Mouse (Mus musculus) forebrain, embryonic 12.5 days (tissue): ENCODE measurements at regions not wholly inside any gene's neighbourhood (a gene's known extent, or its start where the extent isn't known, plus 50 kb on each side); places are given as distances from the start of the nearest gene placed in this dataset.
A peak's percentile ranks its signal among the peaks of the same experiment; 100 is the strongest.
"Not testable (repeated sequence)": the region's sequence is repeated elsewhere in the genome, so short reads cannot be mapped to it uniquely, and the experiment has no call there.

ENCODE experiments used
- ATAC-seq: fragments of 200-750 bp; cut with Nextera tagmentation; 2 replicates; pipeline ENCODE4 v1.8.0; 2017; ENCODE audit warnings: moderate TSS enrichment; ENCODE audit not compliant: low FRiP score
- H3K27ac ChIP-seq: fragments of 300-500 bp; sonication (generic); 2 replicates; pipeline ENCODE4 v1.5.1; 2016; ENCODE audit warnings: mild to moderate bottlenecking
- H3K27me3 ChIP-seq: fragments of 300-500 bp; sonication (generic); 2 replicates; pipeline ENCODE4 v1.6.1; 2016; ENCODE audit warnings: mild to moderate bottlenecking
- H3K36me3 ChIP-seq: fragments of 300-500 bp; sonication (generic); replicated peaks from 2 replicates; pipeline ENCODE4 v1.6.1; 2016; ENCODE audit warnings: mild to moderate bottlenecking
- H3K4me1 ChIP-seq: fragments of 300-500 bp; sonication (generic); 2 replicates; pipeline ENCODE4 v1.6.1; 2016
- H3K4me2 ChIP-seq: fragments of 300-500 bp; sonication (generic); 2 replicates; pipeline ENCODE4 v1.6.1; 2016; ENCODE audit warnings: mild to moderate bottlenecking, moderate library complexity
- H3K4me3 ChIP-seq: fragments of 300-500 bp; sonication (generic); replicated peaks from 2 replicates; pipeline ENCODE4 v1.5.1; 2016; ENCODE audit warnings: mild to moderate bottlenecking
- H3K9ac ChIP-seq: fragments of 300-500 bp; sonication (generic); 2 replicates; pipeline ENCODE4 v1.6.1; 2016; ENCODE audit warnings: mild to moderate bottlenecking
- H3K9me3 ChIP-seq: fragments of 300-500 bp; sonication (generic); 2 replicates; pipeline ENCODE4 v1.6.1; 2016
- WGBS: fragments of 180-500 bp; shearing (Covaris S2); methylation state at CpG from one replicate; pipeline ENCODE4 v1.1.7; 2016; 5-methylcytosine and 5-hydroxymethylcytosine counted together

GRCm38 (mm10) chr13:82562576-82562975, 779.7 kb downstream of the Cetn3 start:
- no peak for ATAC-seq
- H3K36me3 ChIP-seq, result no peaks in the 10 kb centered on the region

GRCm38 (mm10) chr13:82570925-82571324, 788.0 kb downstream of the Cetn3 start:
- no peak overlapping the region for H3K27ac ChIP-seq
- H3K4me3 ChIP-seq, result no peak overlapping the region
- H3K4me1 ChIP-seq, result no peaks in the 10 kb centered on the region
- H3K9ac ChIP-seq, result no peak overlapping the region
- no peaks in the 10 kb centered on the region for H3K36me3 ChIP-seq
- no peaks in the 10 kb centered on the region for H3K27me3 ChIP-seq
- 96% methylated on average over 1 of the region's 1 CpGs for WGBS
- no peak overlapping the region for H3K4me2 ChIP-seq
- no peaks in the 10 kb centered on the region for H3K9me3 ChIP-seq
- no peak for ATAC-seq

More at GRCm38 (mm10) chr13:82562576-82562975, 779.7 kb downstream of the Cetn3 start:
- Histone ChIP-seq H3K27ac (no peak overlapping the region), H3K4me3 (no peak overlapping the region), H3K9ac (no peak overlapping the region), H3K4me2 (no peak overlapping the region), H3K4me1 (no peaks in the 10 kb centered on the region), H3K9me3 (no peaks in the 10 kb centered on the region), H3K27me3 (no peaks in the 10 kb centered on the region)
- 92% methylated on average over 4 of the region's 4 CpGs for WGBS

- Histone ChIP-seq H3K27me3 (no peaks in the 10 kb centered on the region), H3K4me1 (no peaks in the 10 kb centered on the region), H3K4me2 (no peak overlapping the region), H3K9me3 (no peaks in the 10 kb centered on the region), H3K27ac (no peak overlapping the region), H3K9ac (no peak overlapping the region), H3K4me3 (no peak overlapping the region), H3K36me3 (no peaks in the 10 kb centered on the region)
- WGBS, result 83% methylated on average over 4 of the region's 4 CpGs
- ATAC-seq, result no peak
Measured at GRCm38 (mm10) chr13:82577937-82578336, 795.1 kb downstream of the Cetn3 start.

GRCm38 (mm10) chr13:82586335-82586734, 803.5 kb downstream of the Cetn3 start:
- H3K4me1 ChIP-seq, result no peaks in the 10 kb centered on the region
- no peak overlapping the region for H3K9ac ChIP-seq
- no peak overlapping the region for H3K27ac ChIP-seq
- H3K4me2 ChIP-seq, result no peak overlapping the region
- WGBS, result 53% methylated on average over 1 of the region's 1 CpGs
- no peaks in the 10 kb centered on the region for H3K9me3 ChIP-seq
- no peak overlapping the region for H3K4me3 ChIP-seq
- no peaks in the 10 kb centered on the region for H3K27me3 ChIP-seq
- H3K36me3 ChIP-seq, result no peaks in the 10 kb centered on the region
- no peak for ATAC-seq

- no peaks in the 10 kb centered on the region for H3K27me3 ChIP-seq
- no peak overlapping the region for H3K27ac ChIP-seq
- no peaks in the 10 kb centered on the region for H3K9me3 ChIP-seq
- H3K4me1 ChIP-seq, result no peaks in the 10 kb centered on the region
- ATAC-seq, result no peak
- WGBS, result 86% methylated on average over 8 of the region's 8 CpGs
- no peak overlapping the region for H3K4me3 ChIP-seq
- H3K9ac ChIP-seq, result no peak overlapping the region
- no peaks in the 10 kb centered on the region for H3K36me3 ChIP-seq
- H3K4me2 ChIP-seq, result no peak overlapping the region
Measured at GRCm38 (mm10) chr13:82593831-82594230, 811.0 kb downstream of the Cetn3 start.

- no peak for ATAC-seq
- Histone ChIP-seq H3K27ac (no peak overlapping the region), H3K9me3 (no peaks in the 10 kb centered on the region), H3K4me2 (no peak overlapping the region), H3K27me3 (no peaks in the 10 kb centered on the region), H3K4me3 (no peak overlapping the region), H3K36me3 (no peaks in the 10 kb centered on the region), H3K4me1 (no peaks in the 10 kb centered on the region), H3K9ac (no peak overlapping the region)
Measured at GRCm38 (mm10) chr13:82595566-82595965, 812.7 kb downstream of the Cetn3 start.

GRCm38 (mm10) chr13:82605868-82606267, 823.0 kb downstream of the Cetn3 start:
- H3K9ac ChIP-seq, ATAC-seq, H3K4me2 ChIP-seq, H3K27ac ChIP-seq, H3K4me1 ChIP-seq, H3K4me3 ChIP-seq, H3K36me3 ChIP-seq, H3K9me3 ChIP-seq, H3K27me3 ChIP-seq: not testable (repeated sequence)
- WGBS, result 72% methylated on average over 3 of the region's 3 CpGs

- no peak overlapping the region for H3K27ac ChIP-seq
- 68% methylated on average over 4 of the region's 4 CpGs for WGBS
- H3K4me1 ChIP-seq, result 0 out of 2 replicates have a peak, but pooled peaks cover 8% of the 10 kb centered on the region
- no peaks in the 10 kb centered on the region for H3K36me3 ChIP-seq
- H3K27me3 ChIP-seq, result no peaks in the 10 kb centered on the region
- no peak overlapping the region for H3K4me2 ChIP-seq
- H3K4me3 ChIP-seq, result no peak overlapping the region
- no peak for ATAC-seq
- H3K9ac ChIP-seq, result no peak overlapping the region
- H3K9me3 ChIP-seq, result no peaks in the 10 kb centered on the region
Measured at GRCm38 (mm10) chr13:82619005-82619653, 836.3 kb downstream of the Cetn3 start.

GRCm38 (mm10) chr13:82620036-82620435, 837.2 kb downstream of the Cetn3 start:
- Histone ChIP-seq H3K9ac (no peak overlapping the region), H3K36me3 (no peaks in the 10 kb centered on the region), H3K9me3 (no peaks in the 10 kb centered on the region), H3K4me3 (no peak overlapping the region), H3K27ac (no peak overlapping the region), H3K27me3 (no peaks in the 10 kb centered on the region), H3K4me1 (0 out of 2 replicates have a peak, but pooled peaks cover 8% of the 10 kb centered on the region), H3K4me2 (no peak overlapping the region)
- WGBS, result 63% methylated on average over 3 of the region's 3 CpGs
- ATAC-seq, result 0 out of 2 replicates have a peak, but pooled peaks have one; percentile 37

GRCm38 (mm10) chr13:82620749-82621148, 837.9 kb downstream of the Cetn3 start:
- 18% methylated on average over 1 of the region's 1 CpGs for WGBS

GRCm38 (mm10) chr13:82628727-82629126, 845.9 kb downstream of the Cetn3 start:
- ATAC-seq, result not testable (repeated sequence)

More at GRCm38 (mm10) chr13:82620749-82621148, 837.9 kb downstream of the Cetn3 start:
- H3K4me1 ChIP-seq, result 0 out of 2 replicates have a peak, but pooled peaks cover 8% of the 10 kb centered on the region
- no peak overlapping the region for H3K4me3 ChIP-seq
- no peaks in the 10 kb centered on the region for H3K36me3 ChIP-seq
- H3K27ac ChIP-seq, result no peak overlapping the region
- H3K4me2 ChIP-seq, result no peak overlapping the region
- no peaks in the 10 kb centered on the region for H3K9me3 ChIP-seq
- no peak overlapping the region for H3K9ac ChIP-seq
- peak; percentile 91 for ATAC-seq
- no peaks in the 10 kb centered on the region for H3K27me3 ChIP-seq

More at GRCm38 (mm10) chr13:82628727-82629126, 845.9 kb downstream of the Cetn3 start:
- H3K4me3 ChIP-seq, H3K4me1 ChIP-seq, H3K27ac ChIP-seq, H3K9ac ChIP-seq, H3K36me3 ChIP-seq, H3K27me3 ChIP-seq, H3K4me2 ChIP-seq, H3K9me3 ChIP-seq: not testable (repeated sequence)
